Mouse (Mus musculus) CH12.LX (cell line): ENCODE results near the gene Htr1b.

Source experiments
- CTCF ChIP-seq, 2 experiments: IDR thresholded peaks in 1 of 2; conservative IDR thresholded peaks in 1 of 2; 2 replicates each; pipeline ENCODE4 v1.5.1; 2011 to 2012; ENCODE audit warnings: low read depth in 2 of 2, low read length in 2 of 2, improper control_type of control experiment in 1 of 2, inconsistent platforms in 1 of 2, mild to moderate bottlenecking in 1 of 2, moderate library complexity in 1 of 2
- HCFC1 ChIP-seq: IDR thresholded peaks from 2 replicates; pipeline ENCODE4 v1.6.1; 2012; ENCODE audit warnings: low read depth, mild to moderate bottlenecking, inconsistent platforms, low read length, improper control_type of control experiment
- KAT2A ChIP-seq: IDR thresholded peaks from 2 replicates; pipeline ENCODE4 v1.6.1; 2012; ENCODE audit warnings: low read length, improper control_type of control experiment, inconsistent platforms; ENCODE audit not compliant: insufficient replicate concordance
- MXI1 ChIP-seq: IDR thresholded peaks from 2 replicates; pipeline ENCODE4 v1.6.1; 2011; ENCODE audit warnings: mild to moderate bottlenecking, low read depth, low read length, improper control_type of control experiment
- POLR2A ChIP-seq: IDR thresholded peaks from 2 replicates; pipeline ENCODE4 v1.6.1; 2011; ENCODE audit warnings: low read depth, mild to moderate bottlenecking, improper control_type of control experiment, low read length
- ZKSCAN1 ChIP-seq: IDR thresholded peaks from 2 replicates; pipeline ENCODE4 v1.6.1; 2012; ENCODE audit warnings: low read depth, inconsistent platforms, low read length, improper control_type of control experiment, borderline replicate concordance
- ZNF384 ChIP-seq: IDR thresholded peaks from 2 replicates; pipeline ENCODE4 v1.6.1; 2012; ENCODE audit warnings: low read depth, low read length, improper control_type of control experiment, inconsistent platforms

- TF ChIP-seq HCFC1 (no peak), POLR2A (no peak), CTCF (conservative IDR thresholded peaks at IDR 0.05 in 1 of 2, IDR thresholded peaks at IDR 0.05 in 1 of 2; ENCODE audit: low read depth in 2 of 2, low read length in 2 of 2) (no peak), KAT2A (no peak), ZKSCAN1 (no peak), ZNF384 (no peak), MXI1 (no peak)
Observed at GRCm38 (mm10) chr9:81631581-81632091, 2.0 kb downstream of the Htr1b start.
